Mouse (Mus musculus) lung, embryonic 15.5 days (tissue): ENCODE results near the gene Ptgdr2. TPM values are rescaled to one million over a fixed set of nuclear protein-coding genes. Genes with fewer than 3 reads are reported as not detected.

Source experiments
- ATAC-seq: fragments of 200-750 bp; cut with Nextera tagmentation; 2 replicates; pipeline ENCODE4 v1.8.0; 2017; ENCODE audit warnings: moderate number of reproducible peaks, borderline replicate concordance; ENCODE audit not compliant: low FRiP score, low TSS enrichment; ENCODE audit errors: extremely low read depth
- H3K27ac ChIP-seq: fragments of 300-500 bp; sonication (generic); 2 replicates; pipeline ENCODE4 v1.5.1; 2015; ENCODE audit warnings: moderate library complexity, mild to moderate bottlenecking, inconsistent platforms
- H3K27me3 ChIP-seq: fragments of 300-500 bp; sonication (generic); 2 replicates; pipeline ENCODE4 v1.6.1; 2015; ENCODE audit warnings: inconsistent platforms
- H3K36me3 ChIP-seq: fragments of 300-500 bp; sonication (generic); 2 replicates; pipeline ENCODE4 v1.6.1; 2015; ENCODE audit warnings: inconsistent platforms
- H3K4me1 ChIP-seq: fragments of 300-500 bp; sonication (generic); 2 replicates; pipeline ENCODE4 v1.6.1; 2015; ENCODE audit warnings: inconsistent platforms
- H3K4me2 ChIP-seq: fragments of 300-500 bp; sonication (generic); 2 replicates; pipeline ENCODE4 v1.6.1; 2015; ENCODE audit warnings: inconsistent platforms, mild to moderate bottlenecking, moderate library complexity
- H3K4me3 ChIP-seq: fragments of 300-500 bp; sonication (generic); 2 replicates; pipeline ENCODE4 v1.5.1; 2015; ENCODE audit warnings: mild to moderate bottlenecking, inconsistent platforms
- H3K9ac ChIP-seq: fragments of 300-500 bp; sonication (generic); 2 replicates; pipeline ENCODE4 v1.6.1; 2015; ENCODE audit warnings: inconsistent platforms
- H3K9me3 ChIP-seq: fragments of 300-500 bp; sonication (generic); 2 replicates; pipeline ENCODE4 v1.6.1; 2016; ENCODE audit warnings: inconsistent platforms
- WGBS: fragments of 180-500 bp; shearing (Covaris S2); methylation state at CpG from one replicate; pipeline ENCODE4 v1.1.7; 2015; 5-methylcytosine and 5-hydroxymethylcytosine counted together
- polyA plus RNA-seq: library from polyadenylated mRNA; unstranded; fragments of >200 nt; fragmentation: Nextera tagmentation; extraction: Ambion mirVana; gene quantifications from 2 replicates; pipeline ENCODE4 v1.2.1, GENCODE M21; 2015

Gene Ptgdr2
- polyA plus RNA-seq, 1 experiment from 2014 or later, result 0.09 TPM

GRCm38 (mm10) chr19:10936077-10936476 is 883 bp upstream of the Ptgdr2 start:
- WGBS, result 83% methylated on average over 5 of the region's 5 CpGs
- H3K36me3 ChIP-seq, result no peaks in the 10 kb centered on the region
- no peak for ATAC-seq
- peaks cover 10% of the 10 kb centered on the region for H3K4me1 ChIP-seq
- H3K9me3 ChIP-seq, result no peaks in the 10 kb centered on the region
- no peak overlapping the region for H3K9ac ChIP-seq
- H3K4me3 ChIP-seq, result no peak overlapping the region
- H3K27me3 ChIP-seq, result no peaks in the 10 kb centered on the region
- no peak overlapping the region for H3K27ac ChIP-seq
- no peak overlapping the region for H3K4me2 ChIP-seq

- WGBS, result 21% methylated on average over 3 of the region's 3 CpGs
- no peak overlapping the region for H3K9ac ChIP-seq
- H3K36me3 ChIP-seq, result peaks cover 15% of the 10 kb centered on the region
Measured at GRCm38 (mm10) chr19:10938771-10939170, 1.8 kb downstream of the Ptgdr2 start.

DNA sequence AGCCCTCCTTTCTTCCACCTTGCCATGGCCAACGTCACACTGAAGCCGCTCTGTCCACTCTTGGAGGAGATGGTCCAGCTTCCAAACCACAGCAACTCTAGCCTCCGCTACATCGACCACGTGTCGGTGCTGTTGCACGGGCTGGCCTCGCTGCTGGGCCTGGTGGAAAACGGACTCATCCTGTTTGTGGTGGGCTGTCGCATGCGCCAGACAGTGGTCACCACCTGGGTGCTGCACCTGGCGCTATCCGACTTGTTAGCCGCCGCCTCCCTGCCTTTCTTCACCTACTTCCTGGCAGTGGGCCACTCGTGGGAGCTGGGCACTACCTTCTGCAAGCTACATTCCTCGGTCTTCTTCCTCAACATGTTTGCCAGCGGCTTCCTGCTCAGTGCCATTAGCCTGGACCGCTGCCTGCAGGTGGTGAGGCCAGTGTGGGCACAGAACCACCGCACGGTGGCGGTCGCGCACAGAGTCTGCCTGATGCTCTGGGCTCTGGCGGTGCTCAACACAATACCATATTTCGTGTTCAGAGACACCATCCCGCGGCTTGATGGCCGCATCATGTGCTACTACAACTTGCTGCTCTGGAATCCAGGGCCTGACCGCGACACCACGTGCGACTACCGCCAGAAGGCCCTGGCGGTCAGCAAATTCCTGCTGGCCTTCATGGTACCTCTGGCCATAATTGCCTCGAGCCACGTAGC is 3.3 kb downstream of the Ptgdr2 start:
- H3K27ac ChIP-seq, result no peak overlapping the region
- H3K4me3 ChIP-seq, result peak overlapping the region; percentile 36
- H3K27me3 ChIP-seq, result no peaks in the 10 kb centered on the region
- ATAC-seq, result peak; percentile 82
- peak overlapping the region; percentile 80 for H3K4me2 ChIP-seq
- peaks cover 12% of the 10 kb centered on the region for H3K4me1 ChIP-seq
- WGBS, result 15% methylated on average over 37 of the region's 37 CpGs
- no peaks in the 10 kb centered on the region for H3K9me3 ChIP-seq
- H3K9ac ChIP-seq, result peak overlapping the region; percentile 35
- peaks cover 26% of the 10 kb centered on the region for H3K36me3 ChIP-seq

More at GRCm38 (mm10) chr19:10938771-10939170, 1.8 kb downstream of the Ptgdr2 start:
- no peak overlapping the region for H3K4me2 ChIP-seq
- no peak overlapping the region for H3K4me3 ChIP-seq
- no peaks in the 10 kb centered on the region for H3K27me3 ChIP-seq
- no peaks in the 10 kb centered on the region for H3K9me3 ChIP-seq
- H3K4me1 ChIP-seq, result peaks cover 12% of the 10 kb centered on the region
- no peak for ATAC-seq
- H3K27ac ChIP-seq, result no peak overlapping the region

DNA sequence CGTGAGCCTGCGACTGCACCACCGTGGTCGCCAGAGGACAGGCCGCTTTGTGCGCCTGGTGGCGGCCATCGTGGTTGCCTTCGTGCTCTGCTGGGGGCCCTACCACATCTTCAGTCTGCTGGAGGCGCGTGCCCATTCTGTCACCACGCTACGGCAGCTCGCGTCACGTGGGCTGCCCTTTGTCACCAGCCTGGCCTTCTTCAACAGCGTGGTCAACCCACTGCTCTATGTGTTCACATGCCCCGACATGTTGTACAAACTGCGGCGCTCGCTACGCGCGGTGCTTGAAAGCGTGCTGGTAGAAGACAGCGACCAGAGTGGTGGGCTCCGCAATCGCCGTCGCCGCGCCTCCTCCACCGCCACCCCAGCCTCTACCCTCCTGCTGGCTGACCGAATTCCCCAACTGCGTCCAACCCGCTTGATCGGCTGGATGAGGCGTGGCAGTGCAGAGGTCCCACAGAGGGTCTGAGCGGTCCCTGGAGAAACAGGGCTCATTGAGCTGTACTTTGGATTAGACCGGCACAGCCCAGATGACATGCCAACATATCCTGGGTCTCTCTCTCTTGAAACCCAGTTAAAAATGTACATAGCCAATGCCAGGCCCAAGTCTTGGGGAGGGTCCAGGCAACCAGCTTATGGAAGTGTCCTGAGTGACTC is 4.0 kb downstream of the Ptgdr2 start:
- peak; percentile 37 for ATAC-seq
- H3K27me3 ChIP-seq, result no peaks in the 10 kb centered on the region
- no peaks in the 10 kb centered on the region for H3K9me3 ChIP-seq
- 4% methylated on average over 40 of the region's 40 CpGs for WGBS
- peak overlapping the region; percentile 35 for H3K9ac ChIP-seq
- H3K4me1 ChIP-seq, result peaks cover 12% of the 10 kb centered on the region
- peak overlapping the region; percentile 36 for H3K4me3 ChIP-seq
- peak overlapping the region; percentile 80 for H3K4me2 ChIP-seq
- H3K27ac ChIP-seq, result no peak overlapping the region
- peaks cover 26% of the 10 kb centered on the region for H3K36me3 ChIP-seq

- Histone ChIP-seq H3K4me2 (no peak overlapping the region), H3K4me3 (no peak overlapping the region), H3K9me3 (no peaks in the 10 kb centered on the region), H3K36me3 (peaks cover 26% of the 10 kb centered on the region), H3K27ac (no peak overlapping the region), H3K4me1 (peaks cover 33% of the 10 kb centered on the region), H3K9ac (no peak overlapping the region), H3K27me3 (no peaks in the 10 kb centered on the region)
- no peak for ATAC-seq
- WGBS, result 85% methylated on average over 3 of the region's 3 CpGs
Measured at GRCm38 (mm10) chr19:10943955-10944354, 7.0 kb downstream of the Ptgdr2 start.

GRCm38 (mm10) chr19:10946506-10946905 is 9.5 kb downstream of the Ptgdr2 start:
- H3K4me2 ChIP-seq, result peak overlapping the region; percentile 91
- 75% methylated on average over 3 of the region's 3 CpGs for WGBS
- no peaks in the 10 kb centered on the region for H3K9me3 ChIP-seq
- H3K4me1 ChIP-seq, result peaks cover 23% of the 10 kb centered on the region
- ATAC-seq, result no peak
- no peak overlapping the region for H3K27ac ChIP-seq
- peaks cover 26% of the 10 kb centered on the region for H3K36me3 ChIP-seq
- H3K9ac ChIP-seq, result no peak overlapping the region
- no peaks in the 10 kb centered on the region for H3K27me3 ChIP-seq
- H3K4me3 ChIP-seq, result peak overlapping the region; percentile 77; the same call in 1 of the 2 replicates

DNA sequence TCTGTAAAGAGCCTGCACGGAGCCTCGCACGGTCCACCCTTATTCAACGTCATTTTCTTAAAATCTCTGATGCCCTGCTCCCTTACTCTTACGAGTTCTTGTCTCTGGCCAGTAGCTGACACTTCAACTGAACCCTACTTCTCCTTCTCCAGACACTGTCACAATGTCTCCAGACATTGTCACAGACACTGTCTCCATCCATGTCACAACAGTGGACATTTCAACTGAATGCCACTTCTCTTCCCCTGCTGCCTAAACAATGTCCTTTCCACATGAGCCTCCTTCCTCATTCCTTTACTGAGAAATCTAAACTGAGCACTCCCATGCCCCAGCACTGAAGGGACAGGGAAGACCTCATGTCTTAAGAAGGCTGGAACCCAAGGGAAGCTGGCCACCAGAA is 10.3 kb downstream of the Ptgdr2 start:
- Histone ChIP-seq H3K36me3 (peaks cover 26% of the 10 kb centered on the region), H3K9me3 (no peaks in the 10 kb centered on the region), H3K4me1 (peaks cover 30% of the 10 kb centered on the region), H3K9ac (peak overlapping the region; percentile 82; the same call in 1 of the 2 replicates), H3K27ac (no peak overlapping the region), H3K4me3 (peak overlapping the region; percentile 77), H3K4me2 (peak overlapping the region; percentile 91), H3K27me3 (no peaks in the 10 kb centered on the region)
- WGBS, result 91% methylated on average over 5 of the region's 5 CpGs
- no peak for ATAC-seq

DNA sequence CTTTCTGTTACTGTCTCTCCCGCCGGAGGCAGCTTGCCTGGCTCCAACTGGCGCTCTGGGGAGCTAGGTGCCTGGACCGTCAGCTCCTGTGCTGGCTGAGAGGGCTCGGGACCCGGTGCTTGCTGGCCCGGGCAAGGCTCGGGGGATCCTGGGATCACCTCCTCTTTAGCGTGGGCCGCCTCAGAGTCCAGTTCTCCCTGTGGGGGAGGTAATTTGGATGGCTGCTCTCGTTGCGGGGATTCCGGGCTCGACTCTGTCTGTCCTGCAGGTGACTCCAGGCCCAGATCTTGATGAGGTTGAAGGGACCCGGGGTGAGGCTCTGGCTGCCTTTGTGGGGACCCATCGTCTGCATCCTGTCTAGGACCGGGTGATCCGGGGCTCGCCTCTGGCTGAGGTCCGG is 11.5 kb downstream of the Ptgdr2 start:
- H3K27me3 ChIP-seq, result 0 out of 2 replicates have a peak, but pooled peaks cover 3% of the 10 kb centered on the region
- 0% methylated on average over 20 of the region's 20 CpGs for WGBS
- H3K4me3 ChIP-seq, result peak overlapping the region; percentile 77
- peak overlapping the region; percentile 91 for H3K4me2 ChIP-seq
- H3K9me3 ChIP-seq, result no peaks in the 10 kb centered on the region
- no peak for ATAC-seq
- no peak overlapping the region for H3K27ac ChIP-seq
- H3K9ac ChIP-seq, result peak overlapping the region; percentile 82
- peaks cover 34% of the 10 kb centered on the region for H3K4me1 ChIP-seq
- H3K36me3 ChIP-seq, result peaks cover 15% of the 10 kb centered on the region

GRCm38 (mm10) chr19:10949112-10949511 is 12.2 kb downstream of the Ptgdr2 start, which contains the start of gene Ccdc86:
Ccdc86 (minus strand) TSS chr19:10949266.
- H3K4me3 ChIP-seq, result peak within 1 kb of the TSS; percentile 77
- peak within 1 kb of the TSS; percentile 38; the same call in 1 of the 2 replicates for H3K27ac ChIP-seq
- H3K9ac ChIP-seq, result peak within 1 kb of the TSS; percentile 82
- WGBS, result under 1% methylated on average over 30 of the region's 30 CpGs
- peak within 1 kb of the TSS; percentile 91 for H3K4me2 ChIP-seq
- H3K4me1 ChIP-seq, result peaks cover 34% of the 10 kb centered on the region
- peaks cover 10% of the 10 kb centered on the region for H3K36me3 ChIP-seq
- peak; percentile 93 for ATAC-seq
- H3K27me3 ChIP-seq, result 0 out of 2 replicates have a peak, but pooled peaks cover 3% of the 10 kb centered on the region
- H3K9me3 ChIP-seq, result no peaks in the 10 kb centered on the region

- Histone ChIP-seq H3K27me3 (0 out of 2 replicates have a peak, but pooled peaks cover 3% of the 10 kb centered on the region), H3K4me1 (peaks cover 34% of the 10 kb centered on the region), H3K27ac (peak overlapping the region; percentile 38; the same call in 1 of the 2 replicates), H3K4me2 (peak overlapping the region; percentile 91), H3K9ac (peak overlapping the region; percentile 13; the same call in 1 of the 2 replicates), H3K9me3 (no peaks in the 10 kb centered on the region), H3K36me3 (peaks cover 6% of the 10 kb centered on the region), H3K4me3 (peak overlapping the region; percentile 77)
- ATAC-seq, result no peak
- WGBS, result 27% methylated on average over 9 of the region's 9 CpGs
Measured at GRCm38 (mm10) chr19:10949558-10949957, 12.6 kb downstream of the Ptgdr2 start.

DNA sequence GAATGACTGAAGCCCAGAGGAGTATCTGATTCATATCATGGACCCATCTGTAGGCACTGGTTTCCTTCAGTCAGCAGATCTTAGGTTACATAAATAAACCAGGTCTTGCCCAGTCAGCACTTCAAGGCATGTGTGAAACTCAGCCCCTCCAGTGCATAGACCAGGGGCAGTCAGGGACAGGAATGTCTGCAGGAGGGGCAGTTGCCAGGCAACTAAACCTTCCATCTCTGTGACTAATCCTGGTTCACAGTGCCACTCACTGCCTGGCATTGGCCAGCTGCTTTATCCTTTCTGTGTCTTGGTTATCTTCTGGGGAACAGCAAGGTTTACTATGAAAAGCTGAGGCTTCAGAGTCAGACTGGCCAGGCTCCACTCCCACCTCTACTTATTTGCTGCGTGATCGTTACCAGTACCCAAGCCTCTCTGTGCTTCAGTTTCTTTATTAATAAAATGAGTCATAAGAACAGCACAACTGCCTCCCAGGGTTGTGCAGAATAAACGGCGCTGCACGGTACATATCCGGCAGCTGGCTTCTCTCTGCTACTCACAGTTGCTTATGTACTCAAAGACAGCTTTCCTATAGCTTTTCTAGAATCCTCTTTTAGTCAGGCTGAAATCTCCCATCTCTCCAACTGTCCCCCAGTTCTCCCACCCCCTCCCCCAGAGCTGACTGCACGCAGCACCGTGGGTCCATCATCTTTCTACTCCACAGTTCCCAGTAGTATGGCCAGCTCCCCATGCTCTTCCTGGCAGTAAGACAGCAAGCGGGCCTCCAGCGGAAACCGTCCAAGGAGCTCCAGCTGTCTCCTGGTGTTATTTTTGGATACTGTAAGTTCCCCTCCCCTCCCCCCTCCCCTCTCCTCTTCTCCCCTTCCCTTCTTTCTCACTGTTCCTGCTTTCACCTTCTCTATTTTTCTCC is 15.3 kb downstream of the Ptgdr2 start:
- peaks cover 25% of the 10 kb centered on the region for H3K4me1 ChIP-seq
- H3K9ac ChIP-seq, result no peak overlapping the region
- H3K4me3 ChIP-seq, result no peak overlapping the region
- no peaks in the 10 kb centered on the region for H3K36me3 ChIP-seq
- H3K27ac ChIP-seq, result peak overlapping the region; percentile 79
- peak; percentile 69 for ATAC-seq
- WGBS, result 40% methylated on average over 11 of the region's 11 CpGs
- no peaks in the 10 kb centered on the region for H3K9me3 ChIP-seq
- H3K27me3 ChIP-seq, result peaks cover 7% of the 10 kb centered on the region; the same call in 1 of the 2 replicates
- H3K4me2 ChIP-seq, result peak overlapping the region; percentile 9; the same call in 1 of the 2 replicates
